ENCODE assay signal across 22 mouse cellular contexts in the genomic region with DNA sequence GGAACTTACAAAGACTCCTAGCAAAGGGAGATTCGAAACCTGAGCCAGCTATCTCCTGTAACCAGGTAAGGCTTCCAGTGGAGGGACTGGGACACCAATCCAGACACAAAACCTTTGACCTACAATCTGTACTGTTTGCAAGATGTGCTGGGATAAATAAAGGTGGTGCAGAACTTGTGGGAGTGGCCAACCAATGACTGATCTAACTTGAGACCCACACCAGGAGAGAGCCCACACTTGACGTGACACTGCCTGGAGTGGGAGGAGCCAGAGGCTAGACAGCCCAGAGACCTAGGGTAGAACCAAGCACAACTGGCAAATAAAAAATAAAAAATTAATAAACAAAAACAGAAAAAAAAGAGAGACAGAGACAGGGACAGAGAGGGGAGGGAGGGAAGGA.
"Had no signal": no experiment of that assay in that cellular context is flagged by ENCODE, and none has a peak within 500 bp of the region (broad histone marks: within the 10 kb centered on the region; RNA-seq: fewer than 3 reads in every experiment).

No protein-coding gene starts in this region.

- H3K27ac ChIP-seq: kidney, embryonic 15.5 days; limb, embryonic 12.5 days; limb, embryonic 15.5 days; liver, embryonic 15.5 days; macrophage; midbrain, embryonic 12.5 days; midbrain, embryonic 15.5 days; neural tube, embryonic 12.5 days; neural tube, embryonic 15.5 days; stomach, postnatal 0 days had no signal

- H3K9ac ChIP-seq: kidney, embryonic 15.5 days; limb, embryonic 12.5 days; limb, embryonic 15.5 days; liver, embryonic 15.5 days; lung, embryonic 14.5 days; midbrain, embryonic 12.5 days; midbrain, embryonic 15.5 days; neural tube, embryonic 12.5 days; neural tube, embryonic 15.5 days had no signal

- H3K27me3 ChIP-seq: kidney, embryonic 15.5 days; limb, embryonic 12.5 days; limb, embryonic 15.5 days; liver, embryonic 15.5 days; midbrain, embryonic 12.5 days; midbrain, embryonic 15.5 days; neural tube, embryonic 12.5 days; neural tube, embryonic 15.5 days had no signal

- H3K4me3 ChIP-seq: kidney, embryonic 15.5 days; limb, embryonic 12.5 days; limb, embryonic 15.5 days; liver, embryonic 15.5 days; midbrain, embryonic 12.5 days; midbrain, embryonic 15.5 days; neural tube, embryonic 12.5 days; neural tube, embryonic 15.5 days had no signal

- DNase-seq: kidney, adult 8-10 months; kidney, postnatal 10 days; kidney, postnatal 4 days; left cerebral cortex, postnatal 4 days; lung, embryonic 14.5 days; right cerebral cortex, adult 18-20 months; right cerebral cortex, postnatal 14 days; right cerebral cortex, postnatal 4 days; thymus, adult 2 months; thymus, postnatal 14 days; thymus, postnatal 4 days had no signal

- H3K4me2 ChIP-seq: kidney, embryonic 15.5 days; limb, embryonic 12.5 days; limb, embryonic 15.5 days; liver, embryonic 15.5 days; lung, embryonic 14.5 days; midbrain, embryonic 12.5 days; midbrain, embryonic 15.5 days; neural tube, embryonic 12.5 days; neural tube, embryonic 15.5 days had no signal

- H3K36me3 ChIP-seq: kidney, embryonic 15.5 days; limb, embryonic 12.5 days; limb, embryonic 15.5 days; liver, embryonic 15.5 days; midbrain, embryonic 12.5 days; midbrain, embryonic 15.5 days; neural tube, embryonic 12.5 days; neural tube, embryonic 15.5 days had no signal

- ATAC-seq: lung, postnatal 0 days; midbrain, embryonic 15.5 days had no signal

- H3K9me3 ChIP-seq: kidney, embryonic 15.5 days; limb, embryonic 12.5 days; limb, embryonic 15.5 days; liver, embryonic 15.5 days; midbrain, embryonic 12.5 days; midbrain, embryonic 15.5 days; neural tube, embryonic 12.5 days; neural tube, embryonic 15.5 days had no signal
